ENCODE assay signal across 15 mouse cellular contexts in genomic region chr13:57145782-57146181, GRCm38 (mm10).
DNase-seq lines count a peak whose midpoint lies in the region; ATAC-seq and TF ChIP-seq lines count a peak whose summit lies in the region.
"Had no signal": no experiment of that assay in that cellular context is flagged by ENCODE, and none has a peak within 500 bp of the region (broad histone marks: within the 10 kb centered on the region; RNA-seq: fewer than 3 reads in every experiment).

No protein-coding gene starts in this region.

- H3K4me2 ChIP-seq in forebrain, embryonic 11.5 days (ENCODE audit: low read depth, low read length, severe bottlenecking), result no peak overlapping the region
- H3K4me2 ChIP-seq in forebrain, embryonic 14.5 days (ENCODE audit: low read length), result no peak overlapping the region
- H3K4me2 ChIP-seq in hindbrain, postnatal 0 days (ENCODE audit: low read depth, low read length), result no peak overlapping the region
- H3K4me2 ChIP-seq in midbrain, embryonic 16.5 days (ENCODE audit: low read length), result no peak overlapping the region

- no peaks in the 10 kb centered on the region for H3K9me3 ChIP-seq in forebrain, embryonic 11.5 days (ENCODE audit: control insufficient read depth, low read length)
- H3K9me3 ChIP-seq in forebrain, embryonic 14.5 days (replicated peaks; ENCODE audit: control insufficient read depth, low read length), result no peaks in the 10 kb centered on the region
- no peaks in the 10 kb centered on the region for H3K9me3 ChIP-seq in hindbrain, postnatal 0 days (ENCODE audit: low read length)
- H3K9me3 ChIP-seq in midbrain, embryonic 16.5 days (replicated peaks; ENCODE audit: control insufficient read depth, low read length, poor library complexity, severe bottlenecking), result no peaks in the 10 kb centered on the region

- H3K36me3 ChIP-seq in forebrain, embryonic 11.5 days (ENCODE audit: control insufficient read depth, insufficient read depth, low read length), result no peaks in the 10 kb centered on the region
- H3K36me3 ChIP-seq in forebrain, embryonic 14.5 days (ENCODE audit: control insufficient read depth, insufficient read depth, low read length), result no peaks in the 10 kb centered on the region
- H3K36me3 ChIP-seq in hindbrain, postnatal 0 days (ENCODE audit: insufficient read depth, low read length), result no peaks in the 10 kb centered on the region
- H3K36me3 ChIP-seq in midbrain, embryonic 16.5 days (ENCODE audit: control insufficient read depth, insufficient read depth, low read length), result no peaks in the 10 kb centered on the region

- ATAC-seq in forebrain, embryonic 11.5 days (replicated peaks; ENCODE audit: low FRiP score), result no peak
- peak; percentile 66 for ATAC-seq in forebrain, embryonic 14.5 days
- ATAC-seq in hindbrain, postnatal 0 days, result no peak
- no peak for ATAC-seq in midbrain, embryonic 16.5 days

- H3K27me3 ChIP-seq in forebrain, embryonic 11.5 days (ENCODE audit: control insufficient read depth, insufficient read depth, low read length), result no peaks in the 10 kb centered on the region
- H3K27me3 ChIP-seq in forebrain, embryonic 14.5 days (replicated peaks; ENCODE audit: control insufficient read depth, insufficient read depth, low read length), result no peaks in the 10 kb centered on the region
- H3K27me3 ChIP-seq in hindbrain, postnatal 0 days (ENCODE audit: insufficient read depth, low read length), result no peaks in the 10 kb centered on the region
- no peaks in the 10 kb centered on the region for H3K27me3 ChIP-seq in midbrain, embryonic 16.5 days (ENCODE audit: control insufficient read depth, insufficient read depth, low read depth, low read length)

- 21% methylated on average over 2 of the region's 2 CpGs for WGBS in forebrain, embryonic 11.5 days
- WGBS in forebrain, embryonic 14.5 days, result 4% methylated on average over 2 of the region's 2 CpGs
- 41% methylated on average over 2 of the region's 2 CpGs for WGBS in hindbrain, postnatal 0 days
- 25% methylated on average over 2 of the region's 2 CpGs for WGBS in midbrain, embryonic 16.5 days

- no peak for TF ChIP-seq CTCF in hindbrain, postnatal 0 days (IDR thresholded peaks at IDR 0.05; ENCODE audit: low read depth)

- H3K4me1 ChIP-seq in forebrain, embryonic 11.5 days (replicated peaks; ENCODE audit: control insufficient read depth, insufficient read depth, low read length), result no peaks in the 10 kb centered on the region; the same call in 1 of the 2 replicates
- peaks cover 12% of the 10 kb centered on the region for H3K4me1 ChIP-seq in forebrain, embryonic 14.5 days (ENCODE audit: control insufficient read depth, insufficient read depth, low read length)
- peaks cover 13% of the 10 kb centered on the region for H3K4me1 ChIP-seq in hindbrain, postnatal 0 days (ENCODE audit: insufficient read depth, low read length)
- peaks cover 17% of the 10 kb centered on the region for H3K4me1 ChIP-seq in midbrain, embryonic 16.5 days (ENCODE audit: control insufficient read depth, insufficient read depth, low read length)

- H3K4me3 ChIP-seq in forebrain, embryonic 11.5 days (ENCODE audit: low read depth, low read length), result no peak overlapping the region
- H3K4me3 ChIP-seq in forebrain, embryonic 14.5 days (ENCODE audit: low read depth, low read length), result no peak overlapping the region
- H3K4me3 ChIP-seq in hindbrain, postnatal 0 days (ENCODE audit: low read length), result no peak overlapping the region
- H3K4me3 ChIP-seq in midbrain, embryonic 16.5 days (ENCODE audit: low read depth, low read length), result no peak overlapping the region
- H3K4me3 ChIP-seq: erythroblast, embryonic 14.5 days; left cerebral cortex, adult 2 months; myocyte had no signal

- peak overlapping the region; percentile 3; the same call in 1 of the 2 replicates for H3K27ac ChIP-seq in forebrain, embryonic 11.5 days (ENCODE audit: low read depth, low read length)
- H3K27ac ChIP-seq in forebrain, embryonic 14.5 days (ENCODE audit: low read depth, low read length), result no peak overlapping the region
- 0 out of 2 replicates have a peak overlapping the region, but pooled peaks have one; percentile 26 for H3K27ac ChIP-seq in hindbrain, postnatal 0 days
- peak overlapping the region; percentile 46; the same call in 1 of the 2 replicates for H3K27ac ChIP-seq in midbrain, embryonic 16.5 days (ENCODE audit: low read length)
- H3K27ac ChIP-seq: left cerebral cortex, adult 2 months had no signal

- no peak overlapping the region for H3K9ac ChIP-seq in forebrain, embryonic 11.5 days (ENCODE audit: low read length)
- no peak overlapping the region for H3K9ac ChIP-seq in forebrain, embryonic 14.5 days (ENCODE audit: low read length)
- H3K9ac ChIP-seq in hindbrain, postnatal 0 days (replicated peaks; ENCODE audit: low read length), result no peak overlapping the region
- 0 out of 2 replicates have a peak overlapping the region, but pooled peaks have one; percentile 26 for H3K9ac ChIP-seq in midbrain, embryonic 16.5 days (ENCODE audit: low read depth, low read length)

- no peak for DNase-seq in forebrain, embryonic 11.5 days (ENCODE audit: low spot score)
- DNase-seq in forebrain, embryonic 14.5 days (ENCODE audit: low spot score), result peak; percentile 71
- no peak for DNase-seq in hindbrain, postnatal 0 days (ENCODE audit: low spot score)
- DNase-seq in adrenal gland, postnatal 10 days, result no peak
- DNase-seq in spleen, postnatal 36 days (ENCODE audit: low spot score in 2 of 2), result no peak
- DNase-seq in adipocyte (ENCODE audit: low spot score), result no peak
- DNase-seq: cerebellum, postnatal 14 days; gastrocnemius, postnatal 10 days; heart, postnatal 10 days; lung, adult 2 months; thymus, adult 2 months had no signal
